Mouse (Mus musculus) stomach, embryonic 16.5 days (tissue): ENCODE measurements at regions not wholly inside any gene's neighbourhood (a gene's known extent, or its start where the extent isn't known, plus 50 kb on each side); places are given as distances from the start of the nearest gene placed in this dataset.

Experiments used
- ATAC-seq: fragments of 200-750 bp; cut with Nextera tagmentation; 2 replicates; pipeline ENCODE4 v1.8.0; 2017; ENCODE audit warnings: moderate number of reproducible peaks, moderate TSS enrichment; ENCODE audit not compliant: insufficient read depth, low FRiP score
- H3K27ac ChIP-seq: fragments of 300-500 bp; sonication (generic); 2 replicates; pipeline ENCODE4 v1.5.1; 2014; ENCODE audit warnings: low read length
- H3K27me3 ChIP-seq: fragments of 300-500 bp; sonication (generic); 2 replicates; pipeline ENCODE4 v1.6.1; 2014; ENCODE audit warnings: low read length, control low read depth, mixed read lengths; ENCODE audit not compliant: control insufficient read depth, insufficient read depth
- H3K36me3 ChIP-seq: fragments of 300-500 bp; sonication (generic); 2 replicates; pipeline ENCODE4 v1.6.1; 2014; ENCODE audit warnings: low read length; ENCODE audit not compliant: control insufficient read depth, insufficient read depth
- H3K4me1 ChIP-seq: fragments of 300-500 bp; sonication (generic); 2 replicates; pipeline ENCODE4 v1.6.1; 2014; ENCODE audit warnings: low read length, control low read depth, mixed read lengths; ENCODE audit not compliant: control insufficient read depth, insufficient read depth
- H3K4me2 ChIP-seq: fragments of 300-500 bp; sonication (generic); 2 replicates; pipeline ENCODE4 v1.6.1; 2014; ENCODE audit warnings: low read depth, low read length, mixed read lengths
- H3K4me3 ChIP-seq: fragments of 300-500 bp; sonication (generic); replicated peaks from 2 replicates; pipeline ENCODE4 v1.5.1; 2014; ENCODE audit warnings: mild to moderate bottlenecking, low read length
- H3K9ac ChIP-seq: fragments of 300-500 bp; sonication (generic); 2 replicates; pipeline ENCODE4 v1.6.1; 2014; ENCODE audit warnings: low read length
- H3K9me3 ChIP-seq: fragments of 300-500 bp; sonication (generic); replicated peaks from 2 replicates; pipeline ENCODE4 v1.6.1; 2016; ENCODE audit warnings: low read length, control low read depth; ENCODE audit not compliant: control insufficient read depth
- WGBS: fragments of 180-500 bp; shearing (Covaris S2); extraction: QIAGEN DNeasy Blood & Tissue Kit; methylation state at CpG from one replicate; pipeline ENCODE4 v1.1.7; 2014; 5-methylcytosine and 5-hydroxymethylcytosine counted together

GRCm38 (mm10) chr9:113462888-113463287, 245.2 kb downstream of the Pdcd6ip start:
- Histone ChIP-seq H3K4me2 (no peak overlapping the region), H3K9ac (no peak overlapping the region), H3K27ac (no peak overlapping the region), H3K27me3 (no peaks in the 10 kb centered on the region), H3K4me3 (no peak overlapping the region), H3K9me3 (no peaks in the 10 kb centered on the region), H3K4me1 (no peaks in the 10 kb centered on the region), H3K36me3 (no peaks in the 10 kb centered on the region)
- WGBS: 46% methylated on average over 2 of the region's 2 CpGs
- no peak for ATAC-seq

- ATAC-seq: no peak
- H3K36me3 ChIP-seq: no peaks in the 10 kb centered on the region
- no peak overlapping the region for H3K4me3 ChIP-seq
- H3K4me1 ChIP-seq: no peaks in the 10 kb centered on the region
- no peak overlapping the region for H3K9ac ChIP-seq
- no peaks in the 10 kb centered on the region for H3K9me3 ChIP-seq
- WGBS: 90% methylated on average over 1 of the region's 1 CpGs
- H3K27ac ChIP-seq: no peak overlapping the region
- no peaks in the 10 kb centered on the region for H3K27me3 ChIP-seq
- H3K4me2 ChIP-seq: no peak overlapping the region
Observed at GRCm38 (mm10) chr9:113462267-113462887, 245.7 kb downstream of the Pdcd6ip start.

GRCm38 (mm10) chr9:113459885-113460284, 248.2 kb downstream of the Pdcd6ip start:
- Histone ChIP-seq H3K4me3 (no peak overlapping the region), H3K9me3 (no peaks in the 10 kb centered on the region), H3K4me2 (no peak overlapping the region), H3K36me3 (no peaks in the 10 kb centered on the region), H3K27ac (no peak overlapping the region), H3K27me3 (no peaks in the 10 kb centered on the region), H3K9ac (no peak overlapping the region), H3K4me1 (no peaks in the 10 kb centered on the region)
- no peak for ATAC-seq
- WGBS: 74% methylated on average over 5 of the region's 5 CpGs

GRCm38 (mm10) chr9:113459221-113459620, 248.8 kb downstream of the Pdcd6ip start:
- no peaks in the 10 kb centered on the region for H3K9me3 ChIP-seq
- H3K27me3 ChIP-seq: no peaks in the 10 kb centered on the region
- H3K4me1 ChIP-seq: no peaks in the 10 kb centered on the region
- 50% methylated on average over 2 of the region's 2 CpGs for WGBS
- no peak overlapping the region for H3K4me3 ChIP-seq
- H3K4me2 ChIP-seq: no peak overlapping the region
- H3K27ac ChIP-seq: no peak overlapping the region
- no peaks in the 10 kb centered on the region for H3K36me3 ChIP-seq
- no peak overlapping the region for H3K9ac ChIP-seq
- ATAC-seq: no peak

- H3K9me3 ChIP-seq: no peaks in the 10 kb centered on the region
- H3K36me3 ChIP-seq: no peaks in the 10 kb centered on the region
- no peak overlapping the region for H3K4me2 ChIP-seq
- no peak overlapping the region for H3K4me3 ChIP-seq
- H3K27me3 ChIP-seq: no peaks in the 10 kb centered on the region
- H3K4me1 ChIP-seq: no peaks in the 10 kb centered on the region
- WGBS: 40% methylated on average over 5 of the region's 5 CpGs
- no peak overlapping the region for H3K27ac ChIP-seq
- no peak overlapping the region for H3K9ac ChIP-seq
- ATAC-seq: no peak
Observed at GRCm38 (mm10) chr9:113458741-113459154, 249.3 kb downstream of the Pdcd6ip start.

- H3K4me2 ChIP-seq: no peak overlapping the region
- no peak for ATAC-seq
- no peaks in the 10 kb centered on the region for H3K4me1 ChIP-seq
- H3K27me3 ChIP-seq: no peaks in the 10 kb centered on the region
- no peak overlapping the region for H3K4me3 ChIP-seq
- H3K9me3 ChIP-seq: no peaks in the 10 kb centered on the region
- 81% methylated on average over 13 of the region's 13 CpGs for WGBS
- H3K27ac ChIP-seq: no peak overlapping the region
- no peak overlapping the region for H3K9ac ChIP-seq
- no peaks in the 10 kb centered on the region for H3K36me3 ChIP-seq
Observed at GRCm38 (mm10) chr9:113457169-113457850, 250.7 kb downstream of the Pdcd6ip start.

GRCm38 (mm10) chr9:113455577-113455976, 252.5 kb downstream of the Pdcd6ip start:
- H3K27ac ChIP-seq: no peak overlapping the region
- no peak overlapping the region for H3K4me3 ChIP-seq
- no peaks in the 10 kb centered on the region for H3K4me1 ChIP-seq
- H3K27me3 ChIP-seq: no peaks in the 10 kb centered on the region
- H3K4me2 ChIP-seq: no peak overlapping the region
- 80% methylated on average over 5 of the region's 5 CpGs for WGBS
- no peaks in the 10 kb centered on the region for H3K36me3 ChIP-seq
- ATAC-seq: no peak
- H3K9me3 ChIP-seq: no peaks in the 10 kb centered on the region
- no peak overlapping the region for H3K9ac ChIP-seq

GRCm38 (mm10) chr9:113453231-113453630, 254.8 kb downstream of the Pdcd6ip start:
- no peak for ATAC-seq
- H3K9ac ChIP-seq: no peak overlapping the region
- no peak overlapping the region for H3K4me2 ChIP-seq
- no peak overlapping the region for H3K4me3 ChIP-seq
- no peaks in the 10 kb centered on the region for H3K4me1 ChIP-seq
- no peaks in the 10 kb centered on the region for H3K9me3 ChIP-seq
- H3K27ac ChIP-seq: no peak overlapping the region
- H3K27me3 ChIP-seq: no peaks in the 10 kb centered on the region
- 71% methylated on average over 3 of the region's 3 CpGs for WGBS
- H3K36me3 ChIP-seq: no peaks in the 10 kb centered on the region

GRCm38 (mm10) chr9:113441770-113442411, 266.2 kb downstream of the Pdcd6ip start:
- Histone ChIP-seq H3K36me3 (no peaks in the 10 kb centered on the region), H3K9ac (peak overlapping the region; percentile 38), H3K9me3 (no peaks in the 10 kb centered on the region), H3K4me1 (no peaks in the 10 kb centered on the region), H3K4me2 (peak overlapping the region; percentile 51), H3K4me3 (peak overlapping the region; percentile 40), H3K27ac (no peak overlapping the region), H3K27me3 (no peaks in the 10 kb centered on the region)
- WGBS: 7% methylated on average over 21 of the region's 21 CpGs
- ATAC-seq: peak; percentile 56; the same call in 1 of the 2 replicates
